In genomic region chr13:54446686-54447495, GRCm38 (mm10) we compare ENCODE assay signal across 8 mouse cellular contexts. TPM values are rescaled to one million over a fixed set of nuclear protein-coding genes. Genes with fewer than 3 reads are reported as not detected.
DNase-seq lines count a peak whose midpoint lies in the region; ATAC-seq and TF ChIP-seq lines count a peak whose summit lies in the region.

No protein-coding gene starts in this region.

- no peak overlapping the region for H3K4me3 ChIP-seq in hindbrain, embryonic 11.5 days (ENCODE audit: low read depth, low read length)
- no peak overlapping the region for H3K4me3 ChIP-seq in lung, postnatal 0 days (ENCODE audit: low read depth, low read length)

- no peaks in the 10 kb centered on the region for H3K36me3 ChIP-seq in hindbrain, embryonic 11.5 days (ENCODE audit: control insufficient read depth, insufficient read depth, low read length)
- H3K36me3 ChIP-seq in lung, postnatal 0 days (ENCODE audit: insufficient read depth, low read length): no peaks in the 10 kb centered on the region

- TF ChIP-seq EP300 in lung, postnatal 0 days (IDR thresholded peaks at IDR 0.05): no peak

- H3K27ac ChIP-seq in hindbrain, embryonic 11.5 days (ENCODE audit: low read depth, low read length): no peak overlapping the region
- H3K27ac ChIP-seq in lung, postnatal 0 days (ENCODE audit: low read length): no peak overlapping the region

- no peaks in the 10 kb centered on the region for H3K9me3 ChIP-seq in hindbrain, embryonic 11.5 days (ENCODE audit: control insufficient read depth, low read length)
- H3K9me3 ChIP-seq in lung, postnatal 0 days (ENCODE audit: low read length): no peaks in the 10 kb centered on the region

- H3K9ac ChIP-seq in hindbrain, embryonic 11.5 days (ENCODE audit: low read depth, low read length): no peak overlapping the region
- no peak overlapping the region for H3K9ac ChIP-seq in lung, postnatal 0 days (replicated peaks; ENCODE audit: low read depth)

- 0 out of 2 replicates have a peak, but pooled peaks cover 2% of the 10 kb centered on the region for H3K27me3 ChIP-seq in hindbrain, embryonic 11.5 days (ENCODE audit: control insufficient read depth, insufficient read depth, low read length)
- no peaks in the 10 kb centered on the region for H3K27me3 ChIP-seq in lung, postnatal 0 days (replicated peaks; ENCODE audit: insufficient read depth, low read length)

- peak; percentile 100 for TF ChIP-seq CTCF in lung, postnatal 0 days (IDR thresholded peaks at IDR 0.05)

- no peaks in the 10 kb centered on the region for H3K4me1 ChIP-seq in hindbrain, embryonic 11.5 days (replicated peaks; ENCODE audit: control insufficient read depth, insufficient read depth, low read length)
- H3K4me1 ChIP-seq in lung, postnatal 0 days (ENCODE audit: insufficient read depth, low read depth, low read length): no peaks in the 10 kb centered on the region

- 26% methylated on average over 19 of the region's 19 CpGs for WGBS in hindbrain, embryonic 11.5 days
- 26% methylated on average over 19 of the region's 19 CpGs for WGBS in lung, postnatal 0 days

- H3K4me2 ChIP-seq in hindbrain, embryonic 11.5 days (replicated peaks; ENCODE audit: low read depth, low read length): no peak overlapping the region
- H3K4me2 ChIP-seq in lung, postnatal 0 days (replicated peaks; ENCODE audit: low read depth, low read length): 0 out of 2 replicates have a peak overlapping the region, but pooled peaks have one; percentile 14

- peak; percentile 51; the same call in 1 of the 2 replicates for ATAC-seq in hindbrain, embryonic 11.5 days (ENCODE audit: low FRiP score)
- ATAC-seq in lung, postnatal 0 days: peak; percentile 71

- DNase-seq in MN1 (ENCODE audit: low spot score): peak; percentile 79
- DNase-seq in cerebellum, adult 9-10 months: peak; percentile 87
- DNase-seq in frontal cortex, adult 2 months (ENCODE audit: extremely low spot score in 1 of 2, low spot score in 1 of 2): peak; percentile 65 to 95
- DNase-seq in hindbrain, embryonic 11.5 days (ENCODE audit: low spot score): peak; percentile 92
- DNase-seq in layer of hippocampus, postnatal 10 days (ENCODE audit: low spot score in 2 of 2): peak; percentile 94 to 95
- DNase-seq in lung, postnatal 0 days (ENCODE audit: low spot score): peak; percentile 81
- DNase-seq in ovary, postnatal 36 days (ENCODE audit: low spot score): peak; percentile 78
- peak; percentile 79 for DNase-seq in thymus, postnatal 14 days

RNA-seq across cellular contexts. Expression of gene Thoc3, which starts 21.8 kb away (rescaled TPM):
- polyA plus RNA-seq in frontal cortex, adult 2 months (2012; rRNA removed): 24.4 and 25.0 TPM in 2 replicates
- polyA plus RNA-seq in hindbrain, embryonic 11.5 days (2014; fragmentation: Nextera tagmentation; extraction: Ambion mirVana): 142 and 143 TPM in 2 replicates
- 10 to 100 TPM; 44.7 TPM for total RNA-seq in layer of hippocampus, postnatal 10 days (2021)
- 56.5 and 60.8 TPM in 2 replicates for polyA plus RNA-seq in lung, postnatal 0 days (2015; fragmentation: Nextera tagmentation; extraction: Ambion mirVana)

RNA-seq across cellular contexts. Expression of gene Simc1, which starts 56.7 kb away (rescaled TPM):
- polyA plus RNA-seq in frontal cortex, adult 2 months (2012; rRNA removed): 17.1 and 18.6 TPM in 2 replicates
- polyA plus RNA-seq in hindbrain, embryonic 11.5 days (2014; fragmentation: Nextera tagmentation; extraction: Ambion mirVana): 19.7 TPM in 2 replicates
- total RNA-seq in layer of hippocampus, postnatal 10 days (2021): 10 to 100 TPM; 20.5 to 20.7 TPM
- polyA plus RNA-seq in lung, postnatal 0 days (2015; fragmentation: Nextera tagmentation; extraction: Ambion mirVana): 2.6 and 2.8 TPM in 2 replicates
